Mouse (Mus musculus) central nervous system, embryonic 14 days (tissue): ENCODE measurements around the gene Pwp1. TPM values are rescaled to one million over a fixed set of nuclear protein-coding genes. Genes with fewer than 3 reads are reported as not detected.

Experiments
- polyA plus RNA-seq: library from polyadenylated mRNA; depleted of rRNA; stranded (reverse); fragments of >200 nt; gene quantifications from 2 replicates; pipeline ENCODE4 v1.2.3, GENCODE M21; 2012; rRNA removed

Gene Pwp1
- polyA plus RNA-seq = 41.1 and 45.5 TPM in 2 replicates

DNA sequence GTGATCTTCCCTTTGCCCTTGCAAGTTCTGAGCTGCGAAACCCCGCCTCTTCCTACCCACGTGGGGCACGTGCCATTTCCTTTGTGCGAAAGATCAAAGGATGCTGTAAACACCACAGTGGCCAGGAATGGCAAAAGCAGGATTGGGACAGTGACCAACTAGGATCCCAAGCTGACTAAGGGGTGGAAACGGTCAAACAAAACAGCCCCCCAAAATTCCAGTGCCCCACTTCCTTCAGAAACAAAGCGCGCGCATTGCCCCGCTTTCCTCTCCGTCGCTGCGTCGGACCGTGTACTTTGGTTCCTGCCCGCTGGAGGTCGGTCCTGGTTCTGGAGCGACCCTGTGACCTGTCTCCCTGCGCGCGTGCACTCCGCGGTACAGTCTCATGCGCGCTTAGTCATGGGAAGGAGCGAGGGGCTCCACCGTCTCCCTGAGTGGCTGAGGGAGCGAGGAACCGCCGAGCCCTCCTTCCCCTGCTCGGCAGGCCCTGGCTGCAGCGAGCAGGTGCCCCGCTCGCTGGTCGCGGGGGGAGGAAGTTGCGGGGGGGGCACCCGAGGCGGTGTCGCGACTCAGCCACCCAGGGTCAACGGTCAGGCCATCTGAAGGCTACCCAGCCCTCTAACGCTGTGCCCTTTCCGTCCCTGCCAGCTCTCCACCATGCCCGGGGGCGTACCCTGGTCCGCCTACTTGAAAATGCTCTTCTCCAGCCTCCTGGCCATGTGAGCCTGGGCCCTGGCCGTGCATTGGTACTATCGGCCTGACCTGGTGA, at the start of gene Pwp1:
TSS of gene Pwp1 (plus strand) at position 410 of the 769 bp plus-strand sequence.

DNA sequence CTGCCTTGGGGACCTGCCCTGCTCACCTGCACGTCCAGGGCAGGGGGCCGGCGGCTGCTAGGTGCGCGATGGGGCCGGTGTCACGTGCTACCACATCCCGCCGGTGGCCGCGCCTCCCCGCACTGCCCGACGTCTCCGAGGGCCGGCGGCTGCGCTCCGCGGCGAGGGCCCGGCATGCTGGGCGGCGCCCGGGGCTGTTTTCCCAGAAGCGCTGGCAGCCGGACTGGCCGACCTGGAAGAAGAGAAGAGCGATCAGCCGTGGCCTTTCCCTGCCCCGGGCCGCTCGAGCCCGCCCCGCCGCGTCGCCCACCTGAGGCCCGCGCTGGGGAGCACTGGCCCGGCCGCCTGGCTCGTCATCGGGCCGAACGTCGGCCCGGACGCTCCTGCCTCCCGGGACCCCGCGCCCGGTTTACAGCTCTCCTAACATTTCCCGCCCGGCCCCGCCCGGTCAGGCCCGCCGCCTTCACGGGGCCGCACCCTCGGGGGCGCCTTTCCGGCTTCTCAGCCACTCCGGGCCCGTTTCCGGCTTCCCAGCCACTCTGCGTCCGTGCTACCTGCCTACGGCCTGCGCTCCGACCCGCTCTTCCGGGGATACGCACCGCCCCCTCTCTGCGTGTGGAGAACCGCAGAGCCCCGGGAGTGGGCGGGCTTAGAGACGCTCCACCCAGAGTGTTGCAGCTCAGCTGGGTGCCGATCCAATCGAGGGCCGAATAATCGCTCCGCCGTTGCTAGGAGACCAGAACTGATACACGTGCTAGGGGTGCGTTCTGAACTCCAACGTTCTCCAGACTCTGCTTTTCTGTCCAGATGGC, 87.4 kb downstream of the Pwp1 start, which contains the start of gene Prdm4:
TSS of gene Prdm4 (minus strand) at position 645 of the 812 bp plus-strand sequence.

DNA sequence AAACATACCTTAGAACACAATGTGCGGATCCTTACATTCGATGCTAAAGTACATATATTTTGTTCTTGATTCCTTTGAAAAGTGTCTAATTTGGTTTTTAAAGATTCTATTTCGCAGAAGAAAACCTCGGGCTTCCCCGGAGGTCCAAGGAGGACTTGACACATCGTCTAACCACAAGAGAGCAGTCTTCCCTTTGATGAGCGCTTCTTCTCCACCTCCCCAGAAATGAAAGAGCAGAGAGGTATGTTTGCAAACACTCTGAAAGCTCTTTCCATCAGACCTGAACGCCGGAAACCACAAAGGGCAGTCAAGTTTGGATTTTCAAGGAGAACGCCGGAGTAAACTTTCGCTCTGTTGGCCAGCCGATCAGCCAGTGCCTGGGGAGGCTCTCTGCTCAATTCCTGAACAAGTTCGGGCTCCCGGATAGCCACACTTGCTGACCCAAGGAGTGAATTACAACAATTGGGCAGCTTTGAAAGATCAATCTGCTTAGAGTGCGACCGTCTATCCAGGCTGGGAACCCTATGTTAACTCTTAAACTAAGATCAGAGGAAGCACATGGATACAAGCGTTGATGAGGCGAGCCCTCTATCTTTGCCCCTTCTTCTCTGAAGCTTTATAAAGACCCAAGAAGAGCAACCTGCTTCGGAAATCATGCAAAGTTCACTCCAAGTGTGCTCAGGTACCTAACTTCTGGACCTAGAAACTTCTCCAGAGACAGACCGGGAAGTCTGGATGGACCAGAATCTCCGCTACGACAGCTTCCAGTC, 98.6 kb downstream of the Pwp1 start, which contains the start of gene Ascl4:
TSS of gene Ascl4 (plus strand) at position 6 of the 770 bp plus-strand sequence.

Other genes starting within 250 kb of the Pwp1 start
- gene Prdm4, start 87.6 kb downstream of the Pwp1 start, polyA plus RNA-seq = 49.2 and 53.3 TPM in 2 replicates
- gene Ascl4, start 98.2 kb downstream of the Pwp1 start, polyA plus RNA-seq = 0.25 and 0.31 TPM in 2 replicates
- 172 and 176 TPM in 2 replicates for gene Rtcb, start 128.3 kb downstream of the Pwp1 start, polyA plus RNA-seq
- gene Bpifc, start 182.4 kb downstream of the Pwp1 start, polyA plus RNA-seq = 0.06 and 0.08 TPM in 2 replicates
- gene Fbxo7, start 192.5 kb downstream of the Pwp1 start, polyA plus RNA-seq = 15.9 and 20.6 TPM in 2 replicates